Mouse (Mus musculus): ENCODE data around the gene Abcd4.

Abcd4 gene
- long read RNA-seq, experiment 1, partial matches to known transcripts = 0 of 4 reads
- long read RNA-seq, experiment 1, other reads (novel, unspliced or antisense) = 1 of 4 reads
- long read RNA-seq, experiment 2, partial matches to known transcripts = 2 of 4 reads
- long read RNA-seq, experiment 2, other reads (novel, unspliced or antisense) = 1 of 4 reads

DNA sequence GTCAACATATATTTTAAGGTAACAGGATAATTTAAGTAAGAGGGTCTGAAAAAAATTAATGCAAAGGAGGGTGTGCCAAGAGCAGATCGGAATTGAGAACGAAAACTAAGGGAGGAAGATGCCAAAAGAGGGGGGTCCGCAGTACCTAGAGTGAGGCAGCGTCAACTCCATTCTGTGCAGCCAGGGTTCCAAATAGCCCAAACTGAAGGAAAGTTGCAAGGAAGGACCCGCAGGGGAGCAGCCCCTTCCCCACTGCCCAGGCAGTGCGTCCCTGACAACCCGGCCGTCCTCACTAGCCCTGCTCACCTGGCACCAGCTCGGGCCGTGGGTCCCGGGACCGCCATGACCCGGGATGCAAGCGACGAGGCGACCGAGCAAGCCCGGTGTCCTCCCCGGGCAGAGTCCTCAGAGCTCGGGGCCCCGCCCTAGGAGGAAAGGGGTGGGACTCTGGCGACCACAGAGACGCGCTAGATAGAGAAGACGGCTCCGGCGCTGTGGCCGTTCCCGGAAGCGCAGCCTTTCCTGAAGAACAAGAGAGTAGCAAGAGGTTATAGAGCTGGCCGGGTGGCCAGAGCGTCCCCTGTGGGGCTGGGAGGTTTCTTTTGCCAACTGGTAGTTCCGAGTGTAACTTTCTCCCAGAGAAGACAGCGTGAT, at the start of gene Abcd4:
Abcd4 (minus strand) TSS at position 437 of the 654 bp plus-strand sequence.
- intact Hi-C loops (cut with DNase I) = no loop called here

DNA sequence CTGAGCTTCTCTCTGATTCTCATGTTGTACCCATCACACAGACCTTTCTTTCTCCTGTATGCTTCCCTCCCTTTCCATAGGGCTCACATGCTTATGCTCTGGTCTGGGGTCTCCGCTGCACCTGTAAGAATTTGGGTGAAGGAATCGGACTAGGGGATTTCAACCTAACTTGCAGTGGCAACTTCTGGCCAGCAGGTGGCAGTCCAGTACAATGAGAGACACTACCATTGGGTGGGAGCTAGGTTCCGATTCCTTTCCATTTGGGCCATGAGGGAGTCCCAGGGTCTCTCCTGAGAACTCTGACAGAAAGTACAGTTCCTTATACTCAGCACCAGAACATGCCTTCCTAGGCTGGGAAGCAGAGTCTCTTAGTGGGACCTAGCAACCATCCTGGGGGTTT, 36.7 kb upstream of the Abcd4 start:
- intact Hi-C loops (cut with DNase I) = loop anchor here (1.0 kb wide), 1 partner anchor 101 kb away; no protein-coding TSS in a partner anchor

DNA sequence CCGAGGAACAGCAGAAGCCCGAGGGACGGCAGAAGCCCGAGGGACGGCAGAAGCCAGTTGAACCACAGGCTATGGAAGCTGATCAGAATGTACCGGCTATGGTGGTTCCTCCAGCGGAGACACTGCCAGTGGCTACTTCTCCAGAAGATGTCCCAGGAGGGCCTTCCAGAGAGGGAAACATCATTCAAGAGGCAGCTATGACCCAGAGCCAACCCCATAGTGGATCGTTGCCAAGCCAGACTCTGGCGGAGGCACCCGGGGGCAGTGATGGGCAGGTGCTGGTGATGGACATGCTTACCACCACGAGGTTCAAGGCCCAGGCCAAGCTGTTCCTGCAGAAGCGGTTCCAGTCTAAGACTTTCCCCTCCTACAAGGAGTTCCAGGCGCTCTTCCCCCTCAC, 33.0 kb upstream of the Abcd4 start:
- intact Hi-C loops (cut with DNase I) = no loop called here

DNA sequence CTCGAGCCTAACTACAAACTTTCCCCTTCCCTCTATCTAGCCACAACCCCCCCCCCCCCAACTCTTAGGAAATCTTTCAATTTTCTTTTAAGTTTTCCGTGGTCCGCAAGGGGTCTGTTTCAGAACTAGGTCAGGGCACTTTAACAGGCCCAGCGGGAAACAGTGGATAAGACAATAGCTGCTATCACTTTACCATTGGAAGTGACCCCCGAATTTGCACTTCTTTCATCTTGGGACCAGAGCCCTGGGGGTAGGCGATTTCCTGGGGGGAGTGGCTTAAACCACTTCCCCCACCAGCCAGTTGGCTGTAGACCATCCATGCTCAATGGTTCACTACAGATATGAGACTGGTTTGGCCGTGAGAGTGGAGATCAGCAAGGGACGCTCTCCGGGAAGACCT, 23.4 kb upstream of the Abcd4 start, which contains the start of gene Vrtn:
Vrtn (plus strand) TSS at position 366 of the 400 bp plus-strand sequence.
- intact Hi-C loops (cut with DNase I) = no loop called here

DNA sequence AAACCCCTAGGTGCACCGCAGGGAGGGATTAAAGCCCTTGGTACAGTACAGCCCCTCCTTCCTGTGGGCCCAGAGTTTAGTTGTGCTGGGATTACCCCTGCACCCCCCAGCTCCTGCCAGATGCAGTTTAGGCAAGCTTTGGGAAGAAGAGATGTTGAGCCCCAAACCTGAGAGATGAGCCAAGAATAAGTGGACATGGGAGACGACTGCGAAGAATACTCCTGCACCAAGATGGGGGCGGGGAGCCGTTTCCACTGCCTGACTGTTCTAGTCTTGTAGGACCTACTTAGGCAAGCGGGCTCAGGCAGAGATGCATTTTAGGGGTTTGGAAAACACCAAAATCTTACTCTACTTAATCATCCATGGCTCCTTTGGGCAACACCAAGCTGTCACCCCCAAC, 23.0 kb upstream of the Abcd4 start:
- intact Hi-C loops (cut with DNase I) = no loop called here

DNA sequence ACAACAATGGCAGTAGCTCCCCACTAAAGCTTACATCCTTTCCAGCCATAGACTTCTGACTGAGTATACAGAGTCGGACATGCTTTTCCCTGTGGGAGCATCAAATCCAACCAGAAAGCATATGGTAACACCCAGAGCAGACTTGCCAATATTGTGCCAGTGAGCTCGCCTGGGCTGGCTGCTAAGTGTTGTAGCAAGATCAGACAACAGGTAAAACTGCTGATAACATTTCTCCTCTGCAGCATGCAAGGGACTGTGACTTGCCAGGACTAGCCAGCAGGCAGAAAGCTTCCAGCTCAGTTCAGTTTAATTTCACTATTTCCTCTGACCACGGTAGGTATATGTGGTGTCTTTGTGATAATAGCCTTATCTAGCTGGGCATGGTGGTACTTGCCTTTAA, 14.7 kb upstream of the Abcd4 start:
- intact Hi-C loops (cut with DNase I) = no loop called here

DNA sequence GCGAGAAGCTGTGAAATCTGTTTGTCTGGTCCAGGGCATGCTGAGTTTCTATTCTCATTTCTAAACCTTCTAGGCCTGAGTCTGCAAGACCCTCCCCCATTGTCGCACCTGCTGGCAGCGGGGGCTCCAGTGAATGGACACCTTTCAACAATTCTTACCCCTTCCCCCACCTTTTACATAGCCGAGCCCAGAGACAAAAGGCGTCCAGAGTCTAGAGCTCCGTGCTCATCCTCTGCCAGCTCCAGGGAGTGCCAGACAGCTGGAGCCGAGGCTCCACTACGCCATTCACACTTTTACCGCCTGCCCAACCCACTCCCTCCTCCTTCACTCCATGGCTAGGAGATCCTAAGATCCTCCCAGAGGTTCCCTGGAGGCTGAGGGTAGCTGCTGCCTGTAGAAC, 7.9 kb upstream of the Abcd4 start:
- intact Hi-C loops (cut with DNase I) = no loop called here

DNA sequence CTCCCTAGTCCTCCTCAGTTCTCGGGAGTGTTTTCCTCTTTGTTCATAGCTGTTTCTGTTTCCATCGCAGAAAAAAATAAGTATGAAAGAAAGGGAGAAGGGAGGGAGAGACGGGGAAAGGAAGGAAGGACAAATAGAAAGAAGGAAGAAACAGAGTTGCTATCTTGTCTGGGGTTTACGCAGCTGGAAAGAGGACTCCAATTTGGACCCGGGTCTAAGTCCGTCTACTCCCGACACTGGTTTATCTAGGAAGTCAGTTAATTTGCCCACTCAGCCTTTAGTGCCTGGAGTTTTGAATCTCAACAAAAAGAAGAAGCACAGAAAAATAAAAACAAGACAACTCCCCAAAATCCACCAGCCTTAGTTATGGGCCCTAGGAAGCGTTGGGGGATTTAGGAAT, 7.4 kb upstream of the Abcd4 start:
- intact Hi-C loops (cut with DNase I) = no loop called here

DNA sequence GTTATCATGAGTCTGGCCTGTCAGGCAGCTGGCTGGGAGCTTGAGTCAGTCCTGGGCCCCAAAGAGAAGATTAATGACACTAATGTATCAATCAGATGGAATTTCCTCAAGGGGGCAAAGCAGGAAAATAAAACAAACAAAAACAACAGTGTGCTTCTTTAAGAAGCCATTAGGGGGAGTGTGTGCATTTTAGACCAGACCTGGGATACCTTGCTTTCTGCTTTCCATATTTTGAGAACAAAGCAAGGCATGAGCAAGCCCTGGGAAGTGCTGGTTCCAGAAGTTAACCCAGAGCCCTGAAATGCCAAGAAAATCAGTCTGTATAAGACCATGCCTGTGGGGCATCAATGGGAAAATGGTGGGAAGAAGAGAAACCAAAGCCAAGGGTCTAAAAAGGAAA, 3.8 kb upstream of the Abcd4 start:
- intact Hi-C loops (cut with DNase I) = no loop called here

DNA sequence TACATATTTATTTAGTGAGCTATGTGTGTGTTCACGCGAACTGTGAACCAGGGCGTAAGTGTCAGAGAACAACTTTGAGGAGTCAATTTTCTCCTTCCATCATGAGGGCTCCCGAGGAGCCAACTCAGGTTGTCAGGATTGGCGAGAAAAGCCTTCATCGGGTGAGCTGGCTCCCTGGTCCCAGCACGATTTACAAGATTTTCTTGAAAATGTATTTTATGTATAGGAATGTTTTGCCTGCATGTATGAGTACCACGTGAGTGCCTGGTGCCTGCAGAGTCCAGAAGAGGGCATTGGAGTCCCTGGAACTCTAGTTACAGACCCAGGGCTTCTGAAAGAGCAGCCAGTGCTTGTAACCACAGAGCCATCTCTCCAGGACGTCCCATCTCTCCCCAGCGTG, 450 bp upstream of the Abcd4 start:
- intact Hi-C loops (cut with DNase I) = no loop called here

DNA sequence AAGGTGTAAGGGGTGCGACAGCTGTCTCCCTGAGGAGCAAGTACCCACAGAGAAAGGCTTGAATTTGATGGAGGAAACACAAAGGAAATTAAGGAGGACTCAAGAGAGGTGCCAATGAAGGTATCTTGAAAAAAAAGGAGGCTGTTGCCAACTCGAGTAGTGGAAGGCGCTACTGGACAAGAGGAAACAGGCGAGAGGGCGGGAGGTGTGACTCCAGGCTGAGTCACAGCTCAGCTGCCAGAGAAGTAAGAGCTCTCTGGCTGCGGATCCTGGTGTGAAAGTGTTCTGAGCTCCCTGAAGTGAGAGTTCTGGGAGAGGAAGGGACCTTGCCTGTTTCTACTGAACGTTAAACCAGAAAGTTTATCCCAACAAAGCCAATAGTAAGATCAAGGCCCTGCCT, 2.7 kb downstream of the Abcd4 start:
- intact Hi-C loops (cut with DNase I) = no loop called here

DNA sequence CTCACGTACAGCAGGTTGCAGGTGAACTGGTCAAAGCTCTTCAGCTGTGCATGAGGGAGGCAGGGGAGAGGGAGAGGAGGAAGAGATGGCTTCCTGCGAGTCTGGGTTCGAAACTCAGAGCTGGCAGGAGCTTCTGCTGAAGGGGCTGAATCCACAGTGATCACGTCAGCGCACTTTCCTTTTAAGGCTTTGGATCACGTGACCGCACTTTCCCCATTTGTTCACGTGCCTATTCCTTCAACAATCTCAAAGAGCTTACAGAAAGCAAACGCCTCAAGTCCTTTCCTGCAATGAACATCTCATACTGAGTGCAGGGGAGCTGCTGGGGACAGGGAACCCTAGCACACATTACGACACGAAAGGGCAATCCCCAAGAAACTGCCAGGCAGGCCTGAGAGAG, 3.2 kb downstream of the Abcd4 start:
- intact Hi-C loops (cut with DNase I) = no loop called here

DNA sequence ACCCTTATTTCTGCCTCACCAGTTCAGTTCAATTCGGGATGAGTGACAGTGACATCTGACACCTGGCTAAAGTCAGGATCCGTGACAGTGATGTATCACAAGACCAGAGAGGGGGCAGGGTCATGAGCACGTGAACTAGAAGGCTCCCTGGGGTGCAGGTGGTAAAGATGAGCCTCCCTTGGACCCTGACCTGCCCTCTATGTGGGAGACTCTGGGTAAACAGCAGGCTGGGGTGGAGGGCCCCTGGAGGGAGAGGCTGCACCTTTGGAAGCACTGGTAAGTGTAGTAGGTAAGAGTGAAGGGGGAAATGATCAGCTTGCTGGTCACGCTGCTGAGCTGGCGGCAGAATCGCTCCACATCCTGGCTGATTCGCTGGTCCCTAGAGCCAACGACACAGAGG, 4.7 kb downstream of the Abcd4 start:
- intact Hi-C loops (cut with DNase I) = no loop called here

DNA sequence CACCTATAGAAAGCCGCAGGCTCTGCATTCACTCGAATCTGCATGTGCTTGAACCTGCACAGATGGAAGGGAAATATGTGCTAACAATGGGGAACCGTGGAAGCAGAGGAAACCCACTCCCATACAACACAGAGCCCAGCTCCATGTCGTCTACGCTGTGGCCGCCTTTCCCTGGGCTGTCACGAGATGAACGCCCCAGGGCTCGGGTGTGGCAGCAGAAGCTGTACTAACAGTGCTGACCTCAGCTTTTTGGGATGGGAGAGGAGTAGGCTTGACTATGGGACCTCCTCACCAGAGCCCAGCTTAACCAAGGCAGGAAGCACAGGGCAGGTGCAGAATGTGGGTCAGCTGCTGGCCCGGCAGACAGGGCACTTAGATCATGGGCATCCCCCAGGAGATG, 5.5 kb downstream of the Abcd4 start:
- intact Hi-C loops (cut with DNase I) = no loop called here

DNA sequence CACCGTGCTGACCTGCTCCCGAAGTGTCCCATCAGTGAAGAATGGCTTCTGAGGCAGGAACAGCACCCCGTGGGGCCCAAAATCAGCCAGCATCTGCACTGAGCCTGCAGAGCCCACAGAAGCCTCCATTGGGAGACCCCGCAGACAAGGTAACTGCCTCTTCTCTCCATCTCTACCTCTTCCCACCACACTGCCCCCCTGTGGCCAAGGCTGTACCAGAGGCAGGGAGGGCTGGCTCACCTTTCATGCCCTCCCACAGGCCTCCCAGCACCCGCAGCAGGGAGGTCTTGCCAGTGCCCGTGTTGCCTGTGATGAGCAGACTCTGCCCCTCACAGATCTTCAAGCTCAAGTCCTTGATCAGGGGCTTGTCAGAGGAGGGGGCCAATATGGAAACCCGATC, 11.4 kb downstream of the Abcd4 start:
- intact Hi-C loops (cut with DNase I) = no loop called here

DNA sequence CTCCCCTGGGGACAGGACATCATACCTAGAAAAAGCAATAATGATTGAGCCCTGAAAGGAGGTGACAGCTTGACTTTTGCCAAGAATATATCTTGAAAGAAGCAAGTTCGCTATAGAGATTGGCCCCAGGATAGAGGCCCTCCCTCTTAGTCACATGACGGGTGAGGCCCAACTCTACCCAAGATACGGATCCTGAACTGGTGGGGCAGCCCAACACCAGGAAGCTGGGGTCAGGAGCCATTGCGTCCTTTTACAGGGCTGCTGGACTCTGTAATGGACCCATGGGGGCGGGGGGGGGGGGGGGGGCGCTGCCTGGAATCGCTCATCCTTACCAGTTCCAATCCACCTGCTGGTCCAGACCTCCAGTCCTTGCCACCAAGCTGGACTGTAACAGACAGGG, 13.2 kb downstream of the Abcd4 start:
- intact Hi-C loops (cut with DNase I) = no loop called here

DNA sequence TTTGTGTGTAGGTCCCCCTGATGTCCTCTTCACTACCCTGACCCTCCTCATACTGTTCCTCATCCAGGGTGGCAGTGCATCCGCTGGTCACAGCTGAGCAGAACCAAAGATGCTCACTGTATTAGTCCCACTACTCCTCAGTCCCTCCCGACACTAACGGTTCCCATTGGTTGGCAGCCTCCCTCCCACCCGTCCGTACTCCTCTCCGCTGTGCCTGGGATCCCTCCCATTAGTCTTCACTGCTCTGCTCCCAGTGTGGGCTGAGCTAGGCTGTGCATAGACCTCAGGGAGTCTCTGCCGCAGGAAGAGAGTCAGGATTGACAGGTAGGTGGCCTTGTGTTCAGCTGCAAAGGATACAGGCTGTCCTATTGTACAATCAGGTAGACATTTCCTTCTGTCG, 18.9 kb downstream of the Abcd4 start:
- intact Hi-C loops (cut with DNase I) = no loop called here

DNA sequence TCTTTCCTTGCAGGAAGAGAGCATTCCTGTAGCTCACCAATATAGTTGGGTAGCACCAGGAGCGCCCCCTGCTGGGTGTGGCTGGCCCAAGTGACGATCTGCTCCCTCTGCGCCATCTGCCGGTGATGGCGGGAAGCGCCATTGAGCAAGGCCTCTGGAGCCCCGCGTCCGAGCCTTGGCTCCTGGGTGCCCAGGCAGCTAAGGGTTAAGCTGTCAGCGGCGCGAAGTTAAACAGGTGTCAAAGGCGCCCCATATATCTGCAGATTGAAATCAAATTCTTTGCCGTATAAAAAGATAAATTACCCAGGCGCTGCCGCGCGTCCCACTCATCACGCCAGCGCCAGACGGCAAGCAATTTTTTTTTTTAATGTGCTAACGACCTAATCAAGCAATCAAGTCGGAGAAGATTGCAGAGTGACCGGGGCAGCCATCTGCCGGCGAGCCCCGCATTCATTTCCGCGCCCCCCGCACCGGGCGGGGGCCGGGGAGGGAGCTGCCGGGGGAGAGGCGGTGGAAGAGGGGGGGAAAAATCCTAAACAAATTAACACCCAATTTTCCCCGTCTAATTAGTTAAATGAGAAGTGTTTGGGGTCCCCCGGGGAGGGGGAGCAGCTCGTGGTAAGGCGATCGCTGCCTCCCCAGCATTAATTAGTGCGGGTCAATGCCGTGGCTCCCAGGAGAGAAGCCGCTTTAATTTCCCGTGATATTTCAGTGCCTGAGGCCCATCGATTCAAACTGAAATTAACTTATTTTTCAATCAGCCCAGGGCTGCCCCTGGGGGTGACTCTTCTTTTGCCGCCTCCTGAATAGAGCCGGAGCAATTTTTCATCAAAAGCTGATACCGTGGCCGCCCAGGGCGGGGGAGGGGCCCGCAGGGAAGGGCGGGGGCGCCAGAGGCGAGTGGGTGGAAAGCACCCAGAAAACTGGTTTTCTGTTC, 27.1 kb downstream of the Abcd4 start:
- intact Hi-C loops (cut with DNase I) = loop anchor here (1.0 to 2.0 kb wide), 2 partner anchors 44 to 121 kb away; no protein-coding TSS in a partner anchor

DNA sequence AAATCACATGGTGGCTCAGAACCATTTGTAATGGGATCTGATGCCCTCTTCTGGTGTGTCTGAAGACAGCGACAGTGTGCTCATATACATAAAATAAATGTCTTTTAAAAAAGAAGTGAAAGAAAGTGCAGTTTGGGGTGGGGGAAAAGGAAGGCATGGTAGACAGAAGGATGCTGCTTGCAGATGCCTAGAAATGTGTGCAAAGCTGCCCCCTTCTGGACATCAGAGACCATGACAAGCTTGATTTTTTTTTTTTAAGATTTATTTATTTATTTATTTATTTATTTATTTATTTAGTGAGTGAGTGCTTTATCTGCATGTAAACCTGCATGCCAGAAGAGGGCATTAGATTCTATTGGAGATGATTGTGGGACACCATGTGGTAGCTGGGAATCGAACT, 35.9 kb downstream of the Abcd4 start:
- intact Hi-C loops (cut with DNase I) = no loop called here

DNA sequence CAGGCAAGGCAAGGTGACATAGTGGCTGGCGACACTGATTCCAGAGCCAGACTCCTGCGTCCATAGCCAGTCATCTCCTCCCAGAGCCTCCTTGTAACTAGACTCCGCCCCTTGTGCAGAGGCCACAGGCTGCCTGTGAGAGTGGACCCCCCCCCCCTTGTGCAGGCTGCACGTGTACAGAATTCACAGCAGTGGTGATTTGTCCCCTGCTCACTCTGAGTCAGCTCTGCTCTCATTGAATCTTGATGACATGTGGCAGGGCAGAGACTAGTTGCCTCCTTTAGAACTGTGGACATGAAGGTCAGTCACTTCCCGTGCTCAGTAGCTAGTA, 38.8 kb downstream of the Abcd4 start:
- intact Hi-C loops (cut with DNase I) = no loop called here

DNA sequence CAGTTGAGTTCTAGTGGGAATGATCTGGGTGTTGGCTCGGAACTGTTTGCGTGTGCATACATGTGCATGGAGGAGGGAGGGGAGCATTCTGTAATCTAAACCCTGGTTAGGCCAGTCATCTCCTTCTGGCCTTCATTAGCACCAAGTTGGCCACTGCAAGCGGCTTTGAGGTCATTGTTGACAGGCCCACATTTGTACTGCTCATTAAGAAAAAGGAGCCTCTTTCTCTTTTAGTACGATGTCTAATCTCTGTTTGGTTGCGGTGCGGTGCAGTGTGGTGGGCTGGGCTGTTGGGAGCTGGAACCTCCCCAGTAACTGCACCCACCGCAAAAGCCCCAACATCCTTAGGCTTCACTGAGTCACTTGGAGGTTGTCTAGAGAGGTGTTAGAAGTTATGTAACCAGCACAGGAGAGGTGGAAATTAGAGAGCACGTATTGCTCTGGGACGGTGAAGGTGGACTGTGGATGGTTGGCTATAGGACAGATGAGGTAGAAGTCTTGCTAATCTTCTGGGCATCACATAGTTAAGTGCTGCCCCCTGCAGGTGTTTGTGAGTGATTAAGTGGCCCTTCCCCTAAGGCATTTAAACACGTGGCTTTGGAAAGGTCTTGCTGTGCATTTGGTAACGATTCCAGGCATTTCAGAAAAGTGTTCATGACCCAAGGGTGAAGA, 39.3 kb downstream of the Abcd4 start:
- intact Hi-C loops (cut with DNase I) = no loop called here

DNA sequence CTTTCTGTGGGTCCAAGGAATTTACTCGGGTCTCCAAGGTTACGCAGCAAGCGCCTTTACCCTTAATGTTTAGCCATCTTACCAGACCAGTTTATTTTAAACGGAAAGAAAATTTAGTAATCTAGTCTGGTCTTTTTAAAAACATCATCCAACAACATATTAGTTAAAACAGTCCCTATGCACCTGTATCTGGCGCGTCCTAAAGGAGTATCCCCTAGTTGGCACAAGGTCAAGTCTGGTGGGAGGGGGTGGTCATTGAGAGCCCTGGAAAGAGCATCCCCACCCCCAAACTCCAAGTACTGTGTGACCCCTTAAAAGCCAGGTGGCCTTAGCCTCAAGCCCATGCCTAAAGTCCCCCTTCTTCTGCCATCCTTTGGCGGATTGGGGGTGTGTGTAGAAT, 44.1 kb downstream of the Abcd4 start:
- intact Hi-C loops (cut with DNase I) = no loop called here
